Mouse (Mus musculus) liver, postnatal 0 days (tissue): ENCODE data around the gene Popdc2.

Source experiments
- CTCF ChIP-seq: sonication (generic); IDR thresholded peaks from 2 replicates; pipeline ENCODE4 v1.5.1; 2016; ENCODE audit warnings: antibody characterized with exemption, low read depth
- EP300 ChIP-seq: IDR thresholded peaks from 2 replicates; pipeline ENCODE4 v1.6.1; 2016; ENCODE audit warnings: antibody characterized with exemption, low read depth, mild to moderate bottlenecking

DNA sequence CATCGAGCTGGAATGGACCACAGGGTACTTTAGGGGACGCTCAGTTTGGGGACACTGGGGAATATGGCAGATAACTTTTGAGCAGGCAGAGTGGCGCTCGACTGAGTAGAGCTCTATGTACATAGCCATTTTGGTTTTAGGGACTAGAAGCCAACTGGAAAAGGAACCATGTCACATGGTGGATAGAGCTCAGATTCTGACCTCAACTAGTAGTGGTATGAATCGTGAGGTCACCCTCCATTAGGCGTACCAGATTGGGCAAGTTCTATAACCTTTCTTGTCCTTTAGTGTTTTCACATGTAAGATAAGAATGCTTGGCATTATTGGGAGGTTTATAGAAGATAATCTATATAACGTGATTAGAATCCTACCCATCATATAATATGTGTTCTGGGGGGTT lies 28.3 kb downstream of the Popdc2 start:
- TF ChIP-seq CTCF (no peak), EP300 (no peak)
